Mouse (Mus musculus) embryo, embryonic 11 days (tissue): ENCODE results near the gene Tgm5.
A peak's percentile ranks its signal among the peaks of the same experiment; 100 is the strongest.
"Not testable (repeated sequence)": the region's sequence is repeated elsewhere in the genome, so short reads cannot be mapped to it uniquely, and the experiment has no call there.

Experiments used
- DNase-seq: peaks from one replicate; pipeline ENCODE4 v3.0.0-alpha.2; 2015

The Tgm5 gene

GRCm38 (mm10) chr2:121038851-121039250 is 46.8 kb downstream of the Tgm5 start:
- DNase-seq = not testable (repeated sequence)

- DNase-seq = no peak
Measured at GRCm38 (mm10) chr2:121036733-121037341, 48.8 kb downstream of the Tgm5 start, which contains the start of gene Epb42. Gene Epb42 (minus strand): TSS chr2:121037072.

- DNase-seq = no peak
Measured at GRCm38 (mm10) chr2:121022918-121023317, 62.7 kb downstream of the Tgm5 start.

- DNase-seq = no peak
Measured at GRCm38 (mm10) chr2:121017151-121017550, 68.5 kb downstream of the Tgm5 start.

DNA sequence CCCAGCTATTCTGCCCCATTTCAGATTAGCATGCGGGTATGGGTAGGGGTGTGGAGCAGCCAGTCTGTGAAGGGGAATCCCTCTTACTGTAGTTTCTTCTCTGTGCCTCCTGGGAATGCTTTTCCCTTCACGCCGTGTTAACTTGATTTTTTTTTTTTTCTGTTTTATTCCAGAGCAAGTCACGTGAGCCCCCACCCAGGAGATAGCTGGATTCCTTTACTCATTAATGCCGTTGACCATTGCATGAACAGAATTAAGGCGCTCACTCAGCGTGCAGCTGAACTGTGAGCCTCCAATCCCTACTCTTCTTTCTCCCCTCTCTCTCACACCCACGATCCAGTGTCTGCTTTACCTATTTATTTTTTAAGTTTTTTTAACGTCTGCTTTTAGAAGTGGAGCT is 69.4 kb downstream of the Tgm5 start:
- no peak for DNase-seq

- DNase-seq = no peak
Measured at GRCm38 (mm10) chr2:121015507-121015906, 70.1 kb downstream of the Tgm5 start.

DNA sequence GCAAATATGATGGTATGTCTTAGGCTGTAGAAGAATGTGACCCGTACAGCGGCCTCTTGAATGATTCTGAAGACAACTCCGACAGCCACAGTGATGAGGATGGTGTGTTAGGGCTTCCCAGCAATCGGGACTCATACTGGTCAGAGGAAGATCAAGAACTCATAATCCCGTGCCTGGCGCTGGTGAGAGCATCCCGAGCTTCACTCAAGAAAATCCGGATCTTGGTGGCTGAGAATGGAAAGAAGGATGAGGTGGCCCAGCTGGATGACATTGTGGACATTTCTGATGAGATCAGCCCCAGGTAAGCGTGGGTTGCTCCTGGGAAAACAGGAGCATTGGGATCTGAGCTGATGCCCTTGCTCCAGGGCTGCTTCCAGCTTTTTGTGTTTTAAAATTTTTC is 73.0 kb downstream of the Tgm5 start:
- DNase-seq = no peak

GRCm38 (mm10) chr2:121009071-121009677 is 76.5 kb downstream of the Tgm5 start:
- DNase-seq = no peak

- no peak for DNase-seq
Measured at GRCm38 (mm10) chr2:121008664-121009007, 77.0 kb downstream of the Tgm5 start.

DNA sequence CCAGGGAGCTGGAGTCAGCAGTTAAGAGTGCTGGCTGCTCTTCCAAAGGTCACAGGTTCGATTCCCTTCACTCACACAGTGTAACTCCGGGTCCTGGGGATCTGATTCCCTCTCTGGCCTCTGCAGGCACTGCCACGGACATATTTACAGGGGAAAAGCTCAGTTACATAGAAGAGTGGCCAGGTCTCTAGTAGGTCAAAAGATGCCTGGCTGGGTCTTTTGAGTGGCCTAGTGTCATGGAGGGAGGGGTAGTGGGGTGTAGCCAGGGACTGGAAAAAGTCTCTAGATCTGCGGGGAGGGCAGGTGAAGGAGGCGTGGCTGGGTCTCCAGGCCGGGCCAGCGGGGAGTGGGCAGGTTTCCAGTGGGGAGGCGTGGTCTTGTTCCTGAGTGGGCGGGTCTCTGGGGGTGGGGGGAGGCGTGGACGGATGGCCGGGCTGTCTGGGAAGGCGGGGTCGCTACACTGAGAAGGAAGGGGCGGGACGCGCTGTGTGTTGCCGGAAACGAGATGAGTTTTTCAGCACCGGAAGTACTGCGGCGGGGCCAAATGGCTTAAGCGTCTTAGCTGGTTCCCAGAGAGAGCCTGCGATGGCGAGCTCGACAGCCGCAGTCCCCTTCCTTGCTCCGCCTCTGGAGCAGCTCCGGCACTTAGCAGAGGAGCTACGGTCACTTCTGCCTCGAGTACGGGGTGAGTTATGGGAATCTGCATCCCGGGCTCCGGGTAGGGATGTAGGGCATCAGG is 77.5 kb downstream of the Tgm5 start, which contains the start of gene Ccndbp1:
Gene Ccndbp1, plus strand, starts transcription at position 479 of the 739 bp plus-strand sequence.
- peak; percentile 96 for DNase-seq

DNA sequence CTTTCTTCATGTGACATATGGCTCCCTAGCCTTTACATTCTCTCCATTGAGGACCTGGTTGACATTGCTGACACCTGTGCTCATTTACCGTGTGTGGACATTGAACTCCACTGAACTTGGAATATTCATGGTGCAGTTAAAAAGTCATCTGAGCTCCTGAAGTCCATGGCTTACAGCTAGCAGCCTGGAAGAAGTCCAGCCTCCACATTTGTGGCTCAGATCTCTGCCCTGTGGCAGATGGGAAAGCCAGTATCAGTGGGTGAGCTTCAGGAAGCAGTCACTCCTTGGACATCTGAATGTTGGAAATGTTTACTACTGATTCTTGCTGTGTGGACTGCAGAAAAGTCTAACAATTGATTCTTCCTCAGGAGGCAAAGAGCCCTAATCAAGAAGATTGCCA is 78.7 kb downstream of the Tgm5 start:
- no peak for DNase-seq

DNA sequence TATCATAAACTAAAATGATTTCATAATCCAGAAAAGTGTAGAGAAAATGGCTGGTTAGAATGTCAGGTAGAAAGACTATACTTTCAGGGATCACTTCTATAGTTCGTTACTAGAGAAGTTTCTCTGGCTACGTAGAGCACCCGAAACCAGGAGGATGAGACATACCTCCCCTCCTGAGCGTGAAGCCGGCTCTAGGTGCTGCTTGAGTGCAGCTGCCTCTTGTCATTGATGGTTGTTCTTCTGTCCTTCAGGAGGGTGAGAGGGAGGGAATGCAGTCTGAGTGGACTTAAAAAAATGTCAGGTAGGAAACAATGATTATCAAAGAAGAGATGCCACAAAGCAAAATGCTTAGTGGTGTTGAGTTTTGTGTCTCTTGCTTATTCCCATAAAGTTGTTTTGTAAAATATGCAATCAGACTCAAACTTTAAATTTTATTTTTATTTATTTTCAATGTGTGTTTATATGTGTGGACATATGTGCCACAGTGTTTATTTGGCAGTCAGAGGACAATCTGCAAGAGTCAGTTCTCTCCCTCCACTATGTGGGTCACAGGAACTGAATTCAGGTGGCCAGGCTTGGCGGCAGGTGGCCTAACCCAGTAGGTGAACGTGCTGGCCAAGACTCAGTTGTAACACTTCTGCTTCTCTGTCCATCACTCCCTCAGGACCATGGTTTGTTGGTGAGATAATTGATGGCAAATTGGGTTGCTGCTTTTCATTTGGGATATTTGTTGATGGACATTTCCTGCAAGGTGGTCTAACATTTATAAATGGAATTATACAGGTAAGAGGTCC is 81.4 kb downstream of the Tgm5 start:
- no peak for DNase-seq

DNA sequence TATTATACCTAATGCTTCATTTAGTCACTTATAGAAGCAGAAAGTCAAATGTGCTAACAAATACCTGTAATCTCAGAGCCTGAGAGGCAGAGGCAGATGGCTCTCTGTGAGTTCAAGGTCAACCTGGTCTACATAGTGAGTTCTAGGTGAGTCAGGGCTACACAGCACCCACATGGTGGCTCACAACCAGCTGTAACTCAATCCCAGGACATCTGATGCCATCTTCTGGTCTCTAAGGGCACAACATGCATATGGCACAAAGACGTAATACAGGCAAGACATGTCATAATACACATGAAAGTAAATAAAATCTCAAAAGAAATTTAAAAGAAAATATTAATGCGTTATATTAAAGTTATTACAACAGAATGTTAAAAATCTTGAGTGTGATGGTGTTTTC is 82.1 kb downstream of the Tgm5 start:
- DNase-seq = peak; percentile 8

GRCm38 (mm10) chr2:120998863-120999262 is 86.8 kb downstream of the Tgm5 start:
- no peak for DNase-seq

DNA sequence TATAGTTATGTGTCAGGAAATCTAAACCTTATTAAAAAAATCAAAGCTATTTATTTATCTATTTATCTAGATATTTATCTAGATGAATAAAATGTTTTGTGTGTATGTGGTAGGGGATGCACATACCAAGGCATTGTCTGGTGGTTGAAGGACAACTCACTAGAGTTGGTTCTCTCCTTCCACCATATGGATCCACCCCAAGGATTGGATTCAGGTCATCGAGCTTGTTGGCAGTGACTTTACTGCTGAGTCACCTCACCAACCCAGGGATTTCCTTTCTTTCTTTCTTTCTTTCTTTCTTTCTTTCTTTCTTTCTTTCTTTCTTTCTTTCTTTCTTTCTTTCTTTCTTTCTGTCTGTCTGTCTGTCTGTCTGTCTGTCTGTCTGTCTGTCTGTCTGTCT is 89.0 kb downstream of the Tgm5 start:
- DNase-seq = not testable (repeated sequence)
